Mouse (Mus musculus) forebrain, embryonic 14.5 days (tissue): ENCODE measurements around the gene Ecpas. TPM values are rescaled to one million over a fixed set of nuclear protein-coding genes. Genes with fewer than 3 reads are reported as not detected.

Experiments used
- ATAC-seq: fragments of 200-750 bp; cut with Nextera tagmentation; 2 replicates; pipeline ENCODE4 v1.8.0; 2017; ENCODE audit warnings: mild to moderate bottlenecking, moderate library complexity
- DNase-seq: peaks from one replicate; pipeline ENCODE4 v3.0.0-alpha.2; 2015; ENCODE audit warnings: low spot score
- H3K27ac ChIP-seq: fragments of 300-500 bp; sonication (generic); 2 replicates; pipeline ENCODE4 v1.5.1; 2014; ENCODE audit warnings: low read depth, mild to moderate bottlenecking, control low read depth, low read length, moderate library complexity
- H3K27me3 ChIP-seq: fragments of 300-500 bp; sonication (generic); replicated peaks from 2 replicates; pipeline ENCODE4 v1.6.1; 2014; ENCODE audit warnings: low read length, control low read depth, mixed read lengths; ENCODE audit not compliant: control insufficient read depth, insufficient read depth
- H3K36me3 ChIP-seq: fragments of 300-500 bp; sonication (generic); 2 replicates; pipeline ENCODE4 v1.6.1; 2014; ENCODE audit warnings: low read length, control low read depth; ENCODE audit not compliant: control insufficient read depth, insufficient read depth
- H3K4me1 ChIP-seq: fragments of 300-500 bp; sonication (generic); 2 replicates; pipeline ENCODE4 v1.6.1; 2014; ENCODE audit warnings: antibody characterized with exemption, low read length, control low read depth; ENCODE audit not compliant: control insufficient read depth, insufficient read depth
- H3K4me2 ChIP-seq: fragments of 300-500 bp; sonication (generic); 2 replicates; pipeline ENCODE4 v1.6.1; 2014; ENCODE audit warnings: mild to moderate bottlenecking, control low read depth, low read length
- H3K4me3 ChIP-seq: fragments of 300-500 bp; sonication (generic); 2 replicates; pipeline ENCODE4 v1.5.1; 2014; ENCODE audit warnings: low read depth, low read length, control low read depth
- H3K9ac ChIP-seq: fragments of 300-500 bp; sonication (generic); 2 replicates; pipeline ENCODE4 v1.6.1; 2014; ENCODE audit warnings: mild to moderate bottlenecking, low read length, control low read depth, moderate library complexity
- H3K9me3 ChIP-seq: fragments of 300-500 bp; sonication (generic); replicated peaks from 2 replicates; pipeline ENCODE4 v1.6.1; 2016; ENCODE audit warnings: low read length, control low read depth, mixed read lengths; ENCODE audit not compliant: control insufficient read depth
- WGBS: fragments of 180-500 bp; shearing (Covaris S2); extraction: QIAGEN DNeasy Blood & Tissue Kit; methylation state at CpG from one replicate; pipeline ENCODE4 v1.1.7; 2014; 5-methylcytosine and 5-hydroxymethylcytosine counted together
- polyA plus RNA-seq: library from polyadenylated mRNA; unstranded; fragments of >200 nt; fragmentation: Nextera tagmentation; extraction: Ambion mirVana; gene quantifications from 2 replicates; pipeline ENCODE4 v1.2.1, GENCODE M21; 2014

Ecpas gene
- polyA plus RNA-seq, 1 experiment from 2014 or later, result 26.7 TPM

GRCm38 (mm10) chr4:58890035-58890782 lies 22.3 kb downstream of the Ecpas start:
- Histone ChIP-seq H3K4me2 (no peak overlapping the region), H3K4me3 (no peak overlapping the region), H3K27me3 (no peaks in the 10 kb centered on the region), H3K36me3 (no peaks in the 10 kb centered on the region), H3K4me1 (no peaks in the 10 kb centered on the region), H3K27ac (no peak overlapping the region), H3K9me3 (no peaks in the 10 kb centered on the region), H3K9ac (no peak overlapping the region)
- DNase-seq, result no peak
- ATAC-seq, result no peak
- 81% methylated on average over 4 of the region's 4 CpGs for WGBS

- Histone ChIP-seq H3K27ac (no peak overlapping the region), H3K4me2 (no peak overlapping the region), H3K4me3 (no peak overlapping the region), H3K27me3 (no peaks in the 10 kb centered on the region), H3K9ac (no peak overlapping the region), H3K4me1 (no peaks in the 10 kb centered on the region), H3K9me3 (no peaks in the 10 kb centered on the region), H3K36me3 (no peaks in the 10 kb centered on the region)
- DNase-seq (no peak), ATAC-seq (no peak)
- 90% methylated on average over 1 of the region's 1 CpGs for WGBS
Measured at GRCm38 (mm10) chr4:58888568-58888967, 24.0 kb downstream of the Ecpas start.

- ATAC-seq, result no peak
- no peaks in the 10 kb centered on the region for H3K4me1 ChIP-seq
- H3K9ac ChIP-seq, result no peak overlapping the region
- no peaks in the 10 kb centered on the region for H3K9me3 ChIP-seq
- DNase-seq, result no peak
- H3K4me3 ChIP-seq, result no peak overlapping the region
- no peak overlapping the region for H3K27ac ChIP-seq
- no peaks in the 10 kb centered on the region for H3K27me3 ChIP-seq
- no peaks in the 10 kb centered on the region for H3K36me3 ChIP-seq
- no peak overlapping the region for H3K4me2 ChIP-seq
- 96% methylated on average over 3 of the region's 3 CpGs for WGBS
Measured at GRCm38 (mm10) chr4:58887626-58888025, 24.9 kb downstream of the Ecpas start.

GRCm38 (mm10) chr4:58886778-58887177 lies 25.8 kb downstream of the Ecpas start:
- H3K9ac ChIP-seq, result no peak overlapping the region
- H3K4me3 ChIP-seq, result no peak overlapping the region
- no peaks in the 10 kb centered on the region for H3K4me1 ChIP-seq
- no peaks in the 10 kb centered on the region for H3K36me3 ChIP-seq
- WGBS, result 80% methylated on average over 3 of the region's 3 CpGs
- H3K9me3 ChIP-seq, result no peaks in the 10 kb centered on the region
- ATAC-seq, result no peak
- DNase-seq, result no peak
- H3K27ac ChIP-seq, result no peak overlapping the region
- H3K4me2 ChIP-seq, result no peak overlapping the region
- no peaks in the 10 kb centered on the region for H3K27me3 ChIP-seq

GRCm38 (mm10) chr4:58885341-58885740 lies 27.2 kb downstream of the Ecpas start:
- no peak for DNase-seq
- Histone ChIP-seq H3K9ac (no peak overlapping the region), H3K27ac (no peak overlapping the region), H3K9me3 (no peaks in the 10 kb centered on the region), H3K27me3 (no peaks in the 10 kb centered on the region), H3K4me3 (no peak overlapping the region), H3K36me3 (no peaks in the 10 kb centered on the region), H3K4me1 (no peaks in the 10 kb centered on the region), H3K4me2 (no peak overlapping the region)
- no peak for ATAC-seq
- 87% methylated on average over 5 of the region's 5 CpGs for WGBS

GRCm38 (mm10) chr4:58883841-58884240 lies 28.7 kb downstream of the Ecpas start:
- H3K27ac ChIP-seq, result no peak overlapping the region
- H3K27me3 ChIP-seq, result no peaks in the 10 kb centered on the region
- no peak overlapping the region for H3K4me2 ChIP-seq
- H3K9ac ChIP-seq, result no peak overlapping the region
- H3K36me3 ChIP-seq, result no peaks in the 10 kb centered on the region
- no peak for DNase-seq
- no peaks in the 10 kb centered on the region for H3K4me1 ChIP-seq
- WGBS, result 86% methylated on average over 2 of the region's 2 CpGs
- no peak overlapping the region for H3K4me3 ChIP-seq
- H3K9me3 ChIP-seq, result no peaks in the 10 kb centered on the region
- ATAC-seq, result no peak

- 85% methylated on average over 4 of the region's 4 CpGs for WGBS
- H3K36me3 ChIP-seq, result peaks cover 25% of the 10 kb centered on the region
- no peak overlapping the region for H3K27ac ChIP-seq
- H3K4me2 ChIP-seq, result no peak overlapping the region
- H3K4me3 ChIP-seq, result no peak overlapping the region
- no peaks in the 10 kb centered on the region for H3K4me1 ChIP-seq
- no peaks in the 10 kb centered on the region for H3K9me3 ChIP-seq
- ATAC-seq (no peak), DNase-seq (no peak)
- no peak overlapping the region for H3K9ac ChIP-seq
- no peaks in the 10 kb centered on the region for H3K27me3 ChIP-seq
Measured at GRCm38 (mm10) chr4:58874373-58874772, 38.2 kb downstream of the Ecpas start.

- Histone ChIP-seq H3K4me2 (no peak overlapping the region), H3K9ac (no peak overlapping the region), H3K4me3 (no peak overlapping the region), H3K4me1 (no peaks in the 10 kb centered on the region), H3K36me3 (0 out of 2 replicates have a peak, but pooled peaks cover 6% of the 10 kb centered on the region), H3K27me3 (no peaks in the 10 kb centered on the region), H3K27ac (no peak overlapping the region), H3K9me3 (no peaks in the 10 kb centered on the region)
- WGBS, result 88% methylated on average over 6 of the region's 6 CpGs
- peak; percentile 19 for DNase-seq
- ATAC-seq, result no peak
Measured at GRCm38 (mm10) chr4:58867242-58867641, 45.3 kb downstream of the Ecpas start.

GRCm38 (mm10) chr4:58832908-58833307 lies 79.6 kb downstream of the Ecpas start:
- no peak for ATAC-seq
- no peak overlapping the region for H3K4me2 ChIP-seq
- no peaks in the 10 kb centered on the region for H3K4me1 ChIP-seq
- H3K27ac ChIP-seq, result no peak overlapping the region
- no peaks in the 10 kb centered on the region for H3K9me3 ChIP-seq
- WGBS, result 93% methylated on average over 3 of the region's 3 CpGs
- H3K4me3 ChIP-seq, result no peak overlapping the region
- H3K9ac ChIP-seq, result no peak overlapping the region
- peaks cover 25% of the 10 kb centered on the region for H3K36me3 ChIP-seq
- no peak for DNase-seq
- H3K27me3 ChIP-seq, result no peaks in the 10 kb centered on the region
